Mouse (Mus musculus): Measurements from ENCODE around the gene Cyp4a31. TPM values are rescaled to one million over a fixed set of nuclear protein-coding genes. Genes with fewer than 3 reads are reported as not detected.
"Not testable (repeated sequence)": the region's sequence is repeated elsewhere in the genome, so short reads cannot be mapped to it uniquely, and the experiment has no call there.

Gene Cyp4a31
- polyA plus RNA-seq, 1 experiment from 2014 or later = not detected

GRCm38 (mm10) chr4:115575776-115576175 lies 12.3 kb downstream of the Cyp4a31 start:
- Histone ChIP-seq H3K4me1 (no peaks in the 10 kb centered on the region), H3K36me3 (replicated peaks) (no peaks in the 10 kb centered on the region), H3K27ac (no peak overlapping the region), H3K4me3 (no peak overlapping the region), H3K9me3 (no peaks in the 10 kb centered on the region), H3K27me3 (ENCODE audit: poor library complexity, severe bottlenecking) (no peaks in the 10 kb centered on the region)
- WGBS = 91% methylated on average over 2 of the region's 2 CpGs
- DNase-seq (ENCODE audit: extremely low spot score, low spot score) = no peak

- Histone ChIP-seq H3K27ac (no peak overlapping the region), H3K4me3 (no peak overlapping the region), H3K36me3 (replicated peaks) (no peaks in the 10 kb centered on the region), H3K4me1 (no peaks in the 10 kb centered on the region), H3K27me3 (ENCODE audit: poor library complexity, severe bottlenecking) (no peaks in the 10 kb centered on the region), H3K9me3 (no peaks in the 10 kb centered on the region)
- DNase-seq (ENCODE audit: extremely low spot score, low spot score) = no peak
Measured at GRCm38 (mm10) chr4:115583036-115583435, 19.6 kb downstream of the Cyp4a31 start.

GRCm38 (mm10) chr4:115596357-115596756 lies 32.9 kb downstream of the Cyp4a31 start:
- no peak for DNase-seq (ENCODE audit: extremely low spot score, low spot score)
- Histone ChIP-seq H3K9me3 (no peaks in the 10 kb centered on the region), H3K4me1 (no peaks in the 10 kb centered on the region), H3K27ac (no peak overlapping the region), H3K4me3 (no peak overlapping the region), H3K36me3 (replicated peaks) (no peaks in the 10 kb centered on the region), H3K27me3 (ENCODE audit: poor library complexity, severe bottlenecking) (no peaks in the 10 kb centered on the region)
- 85% methylated on average over 1 of the region's 1 CpGs for WGBS

GRCm38 (mm10) chr4:115596824-115597336 lies 33.4 kb downstream of the Cyp4a31 start:
- 90% methylated on average over 2 of the region's 2 CpGs for WGBS
- Histone ChIP-seq H3K27ac (no peak overlapping the region), H3K36me3 (replicated peaks) (no peaks in the 10 kb centered on the region), H3K4me1 (no peaks in the 10 kb centered on the region), H3K27me3 (ENCODE audit: poor library complexity, severe bottlenecking) (no peaks in the 10 kb centered on the region), H3K9me3 (no peaks in the 10 kb centered on the region), H3K4me3 (no peak overlapping the region)
- no peak for DNase-seq (ENCODE audit: extremely low spot score, low spot score)

GRCm38 (mm10) chr4:115600611-115601010 lies 37.2 kb downstream of the Cyp4a31 start, which contains the start of gene Cyp4a32:
Gene Cyp4a32 (plus strand): TSS chr4:115600969.
- not testable (repeated sequence) for H3K36me3 ChIP-seq (replicated peaks); DNase-seq (ENCODE audit: extremely low spot score, low spot score); H3K9me3 ChIP-seq; H3K4me1 ChIP-seq; H3K27ac ChIP-seq; H3K4me3 ChIP-seq; H3K27me3 ChIP-seq (ENCODE audit: poor library complexity, severe bottlenecking)
- 93% methylated on average over 8 of the region's 8 CpGs for WGBS

- Histone ChIP-seq H3K9me3 (no peaks in the 10 kb centered on the region), H3K27me3 (ENCODE audit: poor library complexity, severe bottlenecking) (no peaks in the 10 kb centered on the region), H3K4me3 (no peak overlapping the region), H3K27ac (no peak overlapping the region), H3K36me3 (replicated peaks) (no peaks in the 10 kb centered on the region), H3K4me1 (no peaks in the 10 kb centered on the region)
- DNase-seq (ENCODE audit: extremely low spot score, low spot score) = no peak
Measured at GRCm38 (mm10) chr4:115614005-115614404, 50.6 kb downstream of the Cyp4a31 start.

- not testable (repeated sequence) for H3K9me3 ChIP-seq; H3K27me3 ChIP-seq (ENCODE audit: poor library complexity, severe bottlenecking); DNase-seq (ENCODE audit: extremely low spot score, low spot score); H3K4me3 ChIP-seq; H3K4me1 ChIP-seq; H3K36me3 ChIP-seq (replicated peaks); H3K27ac ChIP-seq
- WGBS = 87% methylated on average over 3 of the region's 3 CpGs
Measured at GRCm38 (mm10) chr4:115625560-115625959, 62.1 kb downstream of the Cyp4a31 start.

Other genes starting within 250 kb of the Cyp4a31 start
- gene Cyp4a12b, start 152.0 kb upstream of the Cyp4a31 start, polyA plus RNA-seq (2016; fragmentation: Nextera tagmentation; extraction: Ambion mirVana) = not detected in 2 replicates
- gene Cyp4a30b, start 111.0 kb upstream of the Cyp4a31 start, polyA plus RNA-seq (2016; fragmentation: Nextera tagmentation; extraction: Ambion mirVana) = not detected in 2 replicates
- not detected in 2 replicates for gene Cyp4a14, start 67.5 kb upstream of the Cyp4a31 start, polyA plus RNA-seq (2016; fragmentation: Nextera tagmentation; extraction: Ambion mirVana)
- gene Cyp4a10, start 45.4 kb upstream of the Cyp4a31 start, polyA plus RNA-seq (2016; fragmentation: Nextera tagmentation; extraction: Ambion mirVana) = not detected in 2 replicates
- not detected in 2 replicates for gene Cyp4a32, start 37.3 kb downstream of the Cyp4a31 start, polyA plus RNA-seq (2016; fragmentation: Nextera tagmentation; extraction: Ambion mirVana)
- not detected in 2 replicates for gene Cyp4b1, start 84.1 kb downstream of the Cyp4a31 start, polyA plus RNA-seq (2016; fragmentation: Nextera tagmentation; extraction: Ambion mirVana)
- 32.9 and 33.9 TPM in 2 replicates for gene Efcab14, start 174.1 kb downstream of the Cyp4a31 start, polyA plus RNA-seq (2016; fragmentation: Nextera tagmentation; extraction: Ambion mirVana)
- gene Tex38, start 217.4 kb downstream of the Cyp4a31 start, polyA plus RNA-seq (2016; fragmentation: Nextera tagmentation; extraction: Ambion mirVana) = 0.25 and 0.41 TPM in 2 replicates
- gene Atpaf1, start 221.2 kb downstream of the Cyp4a31 start, polyA plus RNA-seq (2016; fragmentation: Nextera tagmentation; extraction: Ambion mirVana) = 45.8 and 56.3 TPM in 2 replicates